ENCODE assay signal across 8 mouse cellular contexts in genomic region chr13:90967422-90967821, GRCm38 (mm10). TPM values are rescaled to one million over a fixed set of nuclear protein-coding genes. Genes with fewer than 3 reads are reported as not detected.
DNase-seq lines count a peak whose midpoint lies in the region; ATAC-seq and TF ChIP-seq lines count a peak whose summit lies in the region.

No protein-coding gene starts in this region.

- H3K27me3 ChIP-seq in embryonic facial prominence, embryonic 15.5 days = no peaks in the 10 kb centered on the region
- H3K27me3 ChIP-seq in heart, postnatal 0 days (ENCODE audit: control insufficient read depth, insufficient read depth, low read length) = no peaks in the 10 kb centered on the region
- H3K27me3 ChIP-seq in liver, embryonic 16.5 days (ENCODE audit: control insufficient read depth, insufficient read depth, low read depth, low read length) = no peaks in the 10 kb centered on the region
- H3K27me3 ChIP-seq in neural tube, embryonic 15.5 days (replicated peaks) = no peaks in the 10 kb centered on the region
- H3K27me3 ChIP-seq in testis, adult 2 months (ENCODE audit: control insufficient read depth, insufficient read depth, low read length) = no peaks in the 10 kb centered on the region

- TF ChIP-seq EP300 in heart, postnatal 0 days (IDR thresholded peaks at IDR 0.05; ENCODE audit: low read depth) = no peak

- 0 out of 2 replicates have a peak, but pooled peaks cover 4% of the 10 kb centered on the region for H3K4me1 ChIP-seq in embryonic facial prominence, embryonic 15.5 days
- no peaks in the 10 kb centered on the region for H3K4me1 ChIP-seq in heart, postnatal 0 days (ENCODE audit: control insufficient read depth, insufficient read depth)
- H3K4me1 ChIP-seq in liver, embryonic 16.5 days (ENCODE audit: control insufficient read depth, low read depth, low read length) = no peaks in the 10 kb centered on the region; the same call in 1 of the 2 replicates
- H3K4me1 ChIP-seq in neural tube, embryonic 15.5 days = peaks cover 6% of the 10 kb centered on the region; the same call in 1 of the 2 replicates
- H3K4me1 ChIP-seq in testis, adult 2 months (ENCODE audit: control insufficient read depth, insufficient read depth, low read length) = no peaks in the 10 kb centered on the region

- H3K4me3 ChIP-seq in embryonic facial prominence, embryonic 15.5 days (replicated peaks) = no peak overlapping the region
- no peak overlapping the region for H3K4me3 ChIP-seq in heart, postnatal 0 days (ENCODE audit: low read depth, low read length)
- no peak overlapping the region for H3K4me3 ChIP-seq in liver, embryonic 16.5 days (ENCODE audit: low read depth, low read length)
- no peak overlapping the region for H3K4me3 ChIP-seq in neural tube, embryonic 15.5 days (replicated peaks)
- no peak overlapping the region for H3K4me3 ChIP-seq in testis, adult 2 months (ENCODE audit: control insufficient read depth, low read depth, low read length)

- no peak overlapping the region for H3K9ac ChIP-seq in embryonic facial prominence, embryonic 15.5 days
- no peak overlapping the region for H3K9ac ChIP-seq in heart, postnatal 0 days (replicated peaks; ENCODE audit: low read depth, low read length)
- H3K9ac ChIP-seq in liver, embryonic 16.5 days (ENCODE audit: low read depth, low read length) = no peak overlapping the region
- H3K9ac ChIP-seq in neural tube, embryonic 15.5 days (replicated peaks) = no peak overlapping the region

- no peak for TF ChIP-seq POLR2A in testis, adult 2 months (IDR thresholded peaks at IDR 0.05; ENCODE audit: control insufficient read depth, low read depth, low read length)

- H3K4me2 ChIP-seq in embryonic facial prominence, embryonic 15.5 days (replicated peaks) = no peak overlapping the region
- H3K4me2 ChIP-seq in heart, postnatal 0 days (ENCODE audit: low read depth, low read length) = no peak overlapping the region
- H3K4me2 ChIP-seq in liver, embryonic 16.5 days (ENCODE audit: low read depth, low read length) = no peak overlapping the region
- H3K4me2 ChIP-seq in neural tube, embryonic 15.5 days = no peak overlapping the region

- H3K36me3 ChIP-seq in embryonic facial prominence, embryonic 15.5 days = no peaks in the 10 kb centered on the region
- H3K36me3 ChIP-seq in heart, postnatal 0 days (replicated peaks; ENCODE audit: control insufficient read depth, insufficient read depth, low read length) = no peaks in the 10 kb centered on the region
- no peaks in the 10 kb centered on the region for H3K36me3 ChIP-seq in liver, embryonic 16.5 days (ENCODE audit: control insufficient read depth, insufficient read depth)
- H3K36me3 ChIP-seq in neural tube, embryonic 15.5 days = no peaks in the 10 kb centered on the region
- no peaks in the 10 kb centered on the region for H3K36me3 ChIP-seq in testis, adult 2 months (ENCODE audit: control insufficient read depth, insufficient read depth, low read length)

- H3K27ac ChIP-seq in embryonic facial prominence, embryonic 15.5 days (replicated peaks) = no peak overlapping the region
- no peak overlapping the region for H3K27ac ChIP-seq in heart, postnatal 0 days (ENCODE audit: low read depth)
- H3K27ac ChIP-seq in liver, embryonic 16.5 days (ENCODE audit: low read length) = no peak overlapping the region
- H3K27ac ChIP-seq in neural tube, embryonic 15.5 days (replicated peaks) = no peak overlapping the region
- no peak overlapping the region for H3K27ac ChIP-seq in testis, adult 2 months (ENCODE audit: control insufficient read depth, insufficient read depth, low read depth, low read length)

- peak; percentile 60; the same call in 1 of the 2 replicates for ATAC-seq in embryonic facial prominence, embryonic 15.5 days (ENCODE audit: insufficient number of reproducible peaks, low FRiP score, low TSS enrichment, low read depth)
- ATAC-seq in heart, postnatal 0 days (ENCODE audit: insufficient read depth, low read depth) = peak; percentile 79
- 0 out of 2 replicates have a peak, but pooled peaks have one; percentile 27 for ATAC-seq in liver, embryonic 16.5 days (ENCODE audit: low read depth)
- ATAC-seq in neural tube, embryonic 15.5 days (ENCODE audit: low FRiP score) = peak; percentile 89

- DNase-seq in CD4-positive, CD25-positive, alpha-beta regulatory T cell, adult 2 months (ENCODE audit: low read depth, low spot score) = peak; percentile 83
- peak; percentile 26 to 50 for DNase-seq in adrenal gland, postnatal 4 days (ENCODE audit: low spot score in 2 of 2)
- peak; percentile 56 for DNase-seq in heart, postnatal 0 days (ENCODE audit: low spot score)
- peak; percentile 83 to 90 for DNase-seq in kidney, postnatal 25 days

- WGBS in embryonic facial prominence, embryonic 15.5 days = 4% methylated on average over 4 of the region's 4 CpGs
- WGBS in heart, postnatal 0 days = 9% methylated on average over 4 of the region's 4 CpGs
- 8% methylated on average over 4 of the region's 4 CpGs for WGBS in liver, embryonic 16.5 days (ENCODE audit: insufficient replicate concordance)
- 2% methylated on average over 4 of the region's 4 CpGs for WGBS in neural tube, embryonic 15.5 days

- peak; percentile 89 for TF ChIP-seq CTCF in heart, postnatal 0 days (IDR thresholded peaks at IDR 0.05; ENCODE audit: low read depth)
- TF ChIP-seq CTCF in testis, adult 2 months (IDR thresholded peaks at IDR 0.05; ENCODE audit: control insufficient read depth, insufficient read depth, insufficient replicate concordance, low read depth, low read length) = peak; percentile 66; the same call in 1 of the 2 replicates

- H3K9me3 ChIP-seq in embryonic facial prominence, embryonic 15.5 days (replicated peaks) = no peaks in the 10 kb centered on the region
- H3K9me3 ChIP-seq in heart, postnatal 0 days (replicated peaks; ENCODE audit: control insufficient read depth, low read length) = no peaks in the 10 kb centered on the region
- H3K9me3 ChIP-seq in liver, embryonic 16.5 days (replicated peaks; ENCODE audit: control insufficient read depth, low read length) = no peaks in the 10 kb centered on the region
- no peaks in the 10 kb centered on the region for H3K9me3 ChIP-seq in neural tube, embryonic 15.5 days (replicated peaks)

RNA-seq across cellular contexts. Expression of gene Rps23, which starts 44.7 kb away (rescaled TPM):
- 100 to 1,000 TPM; 608 to 650 TPM for total RNA-seq in adrenal gland, postnatal 4 days (2021)
- 214 and 217 TPM in 2 replicates for polyA plus RNA-seq in embryonic facial prominence, embryonic 15.5 days (2015; fragmentation: Nextera tagmentation; extraction: Ambion mirVana)
- total RNA-seq in heart, postnatal 0 days (2014; rRNA removed; ENCODE audit: low replicate concordance) = 147 and 168 TPM in 2 replicates
- 124 and 128 TPM in 2 replicates for polyA plus RNA-seq in heart, postnatal 0 days (2015; fragmentation: Nextera tagmentation; extraction: Ambion mirVana)
- 84.9 and 126 TPM in 2 replicates for polyA plus RNA-seq in liver, embryonic 16.5 days (2015; fragmentation: Nextera tagmentation; extraction: Ambion mirVana)
- polyA plus RNA-seq in neural tube, embryonic 15.5 days (2015; fragmentation: Nextera tagmentation; extraction: Ambion mirVana) = 107 and 127 TPM in 2 replicates
- 172 and 177 TPM in 2 replicates for polyA plus RNA-seq in testis, adult 2 months (2012; rRNA removed)

Comparison
In these comparisons a context has a peak if more than half of its experiments do, and no peak if none do; other contexts are left out.
1. ATAC-seq: peak in every context shown above with its lines; median percentile 89 in neural tube, embryonic 15.5 days; 79 in heart, postnatal 0 days; 60 in embryonic facial prominence, embryonic 15.5 days; 27 in liver, embryonic 16.5 days.